In the genomic region with DNA sequence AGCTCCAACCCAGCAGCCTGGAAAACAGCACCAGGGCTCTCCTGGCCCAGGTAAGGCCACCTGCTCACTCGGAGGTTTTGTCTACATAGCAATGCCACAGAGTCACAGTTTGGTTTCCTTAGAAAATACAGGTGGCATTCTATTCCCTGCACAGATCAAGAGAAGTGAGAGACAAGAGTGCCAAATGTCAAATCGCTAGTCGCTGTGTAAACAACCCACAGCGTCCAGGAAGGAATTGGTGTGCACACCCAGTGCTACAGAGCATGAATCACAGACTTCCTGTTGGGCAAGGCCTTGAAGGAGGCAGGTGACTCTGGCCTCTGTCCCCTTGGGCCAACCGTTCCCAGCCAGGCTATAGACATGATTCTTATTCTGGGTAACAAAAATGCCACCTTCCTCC, we compare ENCODE assay signal across 9 mouse cellular contexts.
DNase-seq lines count a peak whose midpoint lies in the region; ATAC-seq lines count a peak whose summit lies in the region.
"Had no signal": no experiment of that assay in that cellular context is flagged by ENCODE, and none has a peak within 500 bp of the region (broad histone marks: within the 10 kb centered on the region; RNA-seq: fewer than 3 reads in every experiment).

No protein-coding gene starts in this region.

- H3K4me2 ChIP-seq in hindbrain, embryonic 14.5 days (replicated peaks), result no peak overlapping the region
- H3K4me2 ChIP-seq: liver, embryonic 15.5 days had no signal

- DNase-seq in 3T3-L1 (ENCODE audit: low read depth, low spot score), result peak; percentile 38
- peak; percentile 22 for DNase-seq in adrenal gland, postnatal 25 days
- peak; percentile 53 to 58 for DNase-seq in heart, postnatal 10 days
- peak; percentile 86 to 91 for DNase-seq in lung, adult 18-20 months
- no peak for DNase-seq in MN1 (ENCODE audit: low spot score)
- DNase-seq in hindbrain, embryonic 14.5 days (ENCODE audit: low spot score), result no peak
- DNase-seq in spleen, postnatal 10 days (ENCODE audit: low spot score in 2 of 2), result no peak
- no peak for DNase-seq in thymus, postnatal 36 days

- H3K4me1 ChIP-seq in hindbrain, embryonic 14.5 days (replicated peaks; ENCODE audit: control insufficient read depth, insufficient read depth, low read length), result 0 out of 2 replicates have a peak, but pooled peaks cover 4% of the 10 kb centered on the region

- H3K4me3 ChIP-seq in hindbrain, embryonic 14.5 days (replicated peaks; ENCODE audit: low read length), result no peak overlapping the region
- H3K4me3 ChIP-seq: liver, embryonic 15.5 days had no signal

- WGBS in hindbrain, embryonic 14.5 days, result 62% methylated on average over 5 of the region's 5 CpGs

- no peaks in the 10 kb centered on the region for H3K36me3 ChIP-seq in hindbrain, embryonic 14.5 days (replicated peaks; ENCODE audit: control insufficient read depth, insufficient read depth)
- H3K36me3 ChIP-seq: liver, embryonic 15.5 days had no signal

- ATAC-seq in hindbrain, embryonic 14.5 days (ENCODE audit: low FRiP score), result no peak

- no peaks in the 10 kb centered on the region for H3K9me3 ChIP-seq in hindbrain, embryonic 14.5 days (ENCODE audit: control insufficient read depth, low read length)
- H3K9me3 ChIP-seq: liver, embryonic 15.5 days had no signal

- intact Hi-C loops in heart, postnatal 10 days (cut with DNase I), result no loop called here

- H3K9ac ChIP-seq in hindbrain, embryonic 14.5 days, result no peak overlapping the region
- H3K9ac ChIP-seq: liver, embryonic 15.5 days had no signal

- no peak overlapping the region for H3K27ac ChIP-seq in hindbrain, embryonic 14.5 days
- H3K27ac ChIP-seq: liver, embryonic 15.5 days had no signal

- no peaks in the 10 kb centered on the region for H3K27me3 ChIP-seq in hindbrain, embryonic 14.5 days (ENCODE audit: control insufficient read depth, insufficient read depth, low read length)
- H3K27me3 ChIP-seq: liver, embryonic 15.5 days had no signal

Comparison
In these comparisons a context has a peak if more than half of its experiments do, and no peak if none do; other contexts are left out.
1. DNase-seq: peak in 3T3-L1 (single experiment), adrenal gland, postnatal 25 days (single experiment), heart, postnatal 10 days (2 of 2) and lung, adult 18-20 months (2 of 2); none in MN1 (single experiment), hindbrain, embryonic 14.5 days (single experiment), spleen, postnatal 10 days (0 of 2) and thymus, postnatal 36 days (0 of 2).